Mouse (Mus musculus): ENCODE data around the gene Magoh. TPM values are rescaled to one million over a fixed set of nuclear protein-coding genes. Genes with fewer than 3 reads are reported as not detected.

Gene Magoh
- polyA plus RNA-seq, 1 experiment from 2014 or later = 88.9 TPM

- no peaks in the 10 kb centered on the region for H3K9me3 ChIP-seq (replicated peaks)
- peak within 1 kb of the TSS; percentile 76 for H3K4me3 ChIP-seq
- H3K4me2 ChIP-seq = peak within 1 kb of the TSS; percentile 84
- peak within 1 kb of the TSS; percentile 93 for H3K27ac ChIP-seq
- peak within 1 kb of the TSS; percentile 71 for H3K9ac ChIP-seq
- peak; percentile 93 for ATAC-seq (replicated peaks; ENCODE audit: insufficient number of reproducible peaks, insufficient read depth, low FRiP score, low read depth)
- WGBS = under 1% methylated on average over 47 of the region's 48 CpGs
- H3K36me3 ChIP-seq = peaks cover 50% of the 10 kb centered on the region
- H3K27me3 ChIP-seq = no peaks in the 10 kb centered on the region
- H3K4me1 ChIP-seq (replicated peaks) = peaks cover 14% of the 10 kb centered on the region
Measured at GRCm38 (mm10) chr4:107889731-107890432, 10.3 kb downstream of the Magoh start, which contains the start of gene 0610037L13Rik. 0610037L13Rik (plus strand) TSS chr4:107889813.

- no peak overlapping the region for H3K9ac ChIP-seq
- no peaks in the 10 kb centered on the region for H3K27me3 ChIP-seq
- WGBS = 76% methylated on average over 2 of the region's 2 CpGs
- ATAC-seq (replicated peaks; ENCODE audit: insufficient number of reproducible peaks, insufficient read depth, low FRiP score, low read depth) = no peak
- no peak overlapping the region for H3K4me2 ChIP-seq
- H3K27ac ChIP-seq = no peak overlapping the region
- H3K9me3 ChIP-seq (replicated peaks) = no peaks in the 10 kb centered on the region
- no peak overlapping the region for H3K4me3 ChIP-seq
- peaks cover 56% of the 10 kb centered on the region for H3K36me3 ChIP-seq
- H3K4me1 ChIP-seq (replicated peaks) = peaks cover 14% of the 10 kb centered on the region
Measured at GRCm38 (mm10) chr4:107892663-107893062, 13.1 kb downstream of the Magoh start.

GRCm38 (mm10) chr4:107899211-107899927, 19.8 kb downstream of the Magoh start:
- Histone ChIP-seq H3K9me3 (replicated peaks) (no peaks in the 10 kb centered on the region), H3K36me3 (peaks cover 50% of the 10 kb centered on the region), H3K9ac (no peak overlapping the region), H3K4me2 (no peak overlapping the region), H3K4me1 (replicated peaks) (no peaks in the 10 kb centered on the region), H3K27me3 (no peaks in the 10 kb centered on the region), H3K27ac (no peak overlapping the region), H3K4me3 (no peak overlapping the region)
- ATAC-seq (replicated peaks; ENCODE audit: insufficient number of reproducible peaks, insufficient read depth, low FRiP score, low read depth) = no peak
- WGBS = 86% methylated on average over 5 of the region's 5 CpGs

GRCm38 (mm10) chr4:107900206-107900605, 20.7 kb downstream of the Magoh start:
- 87% methylated on average over 3 of the region's 3 CpGs for WGBS
- ATAC-seq (replicated peaks; ENCODE audit: insufficient number of reproducible peaks, insufficient read depth, low FRiP score, low read depth) = no peak
- Histone ChIP-seq H3K36me3 (peaks cover 45% of the 10 kb centered on the region), H3K4me1 (replicated peaks) (no peaks in the 10 kb centered on the region), H3K4me2 (no peak overlapping the region), H3K27me3 (no peaks in the 10 kb centered on the region), H3K9me3 (replicated peaks) (no peaks in the 10 kb centered on the region), H3K4me3 (no peak overlapping the region), H3K27ac (no peak overlapping the region), H3K9ac (no peak overlapping the region)

GRCm38 (mm10) chr4:107904252-107904651, 24.7 kb downstream of the Magoh start:
- Histone ChIP-seq H3K27ac (no peak overlapping the region), H3K4me1 (replicated peaks) (no peaks in the 10 kb centered on the region), H3K4me3 (no peak overlapping the region), H3K27me3 (no peaks in the 10 kb centered on the region), H3K9ac (no peak overlapping the region), H3K9me3 (replicated peaks) (no peaks in the 10 kb centered on the region), H3K4me2 (no peak overlapping the region), H3K36me3 (peaks cover 11% of the 10 kb centered on the region; the same call in 1 of the 2 replicates)
- 78% methylated on average over 10 of the region's 10 CpGs for WGBS
- ATAC-seq (replicated peaks; ENCODE audit: insufficient number of reproducible peaks, insufficient read depth, low FRiP score, low read depth) = no peak

GRCm38 (mm10) chr4:107906561-107906960, 27.0 kb downstream of the Magoh start:
- H3K9ac ChIP-seq = no peak overlapping the region

GRCm38 (mm10) chr4:107910020-107910419, 30.5 kb downstream of the Magoh start:
- no peak overlapping the region for H3K27ac ChIP-seq
- H3K9ac ChIP-seq = no peak overlapping the region
- H3K36me3 ChIP-seq = peaks cover 29% of the 10 kb centered on the region
- no peaks in the 10 kb centered on the region for H3K9me3 ChIP-seq (replicated peaks)
- no peak overlapping the region for H3K4me3 ChIP-seq
- no peaks in the 10 kb centered on the region for H3K27me3 ChIP-seq
- no peak for ATAC-seq (replicated peaks; ENCODE audit: insufficient number of reproducible peaks, insufficient read depth, low FRiP score, low read depth)
- 85% methylated on average over 4 of the region's 4 CpGs for WGBS
- no peak overlapping the region for H3K4me2 ChIP-seq
- H3K4me1 ChIP-seq (replicated peaks) = no peaks in the 10 kb centered on the region

More at GRCm38 (mm10) chr4:107906561-107906960, 27.0 kb downstream of the Magoh start:
- no peak overlapping the region for H3K4me3 ChIP-seq
- no peak overlapping the region for H3K27ac ChIP-seq
- no peak for ATAC-seq (replicated peaks; ENCODE audit: insufficient number of reproducible peaks, insufficient read depth, low FRiP score, low read depth)
- H3K36me3 ChIP-seq = peaks cover 17% of the 10 kb centered on the region
- H3K4me1 ChIP-seq (replicated peaks) = no peaks in the 10 kb centered on the region
- WGBS = 85% methylated on average over 9 of the region's 9 CpGs
- H3K9me3 ChIP-seq (replicated peaks) = no peaks in the 10 kb centered on the region
- no peak overlapping the region for H3K4me2 ChIP-seq
- no peaks in the 10 kb centered on the region for H3K27me3 ChIP-seq

GRCm38 (mm10) chr4:107920336-107920735, 40.8 kb downstream of the Magoh start:
- 65% methylated on average over 2 of the region's 2 CpGs for WGBS
- Histone ChIP-seq H3K27ac (no peak overlapping the region), H3K4me2 (no peak overlapping the region), H3K36me3 (no peaks in the 10 kb centered on the region), H3K9ac (no peak overlapping the region), H3K27me3 (no peaks in the 10 kb centered on the region), H3K4me3 (no peak overlapping the region), H3K4me1 (replicated peaks) (peaks cover 21% of the 10 kb centered on the region), H3K9me3 (replicated peaks) (no peaks in the 10 kb centered on the region)
- ATAC-seq (replicated peaks; ENCODE audit: insufficient number of reproducible peaks, insufficient read depth, low FRiP score, low read depth) = no peak

GRCm38 (mm10) chr4:107921152-107921695, 41.7 kb downstream of the Magoh start:
- Histone ChIP-seq H3K9me3 (replicated peaks) (no peaks in the 10 kb centered on the region), H3K27me3 (no peaks in the 10 kb centered on the region), H3K4me2 (peak overlapping the region; percentile 11; the same call in 1 of the 2 replicates), H3K9ac (no peak overlapping the region), H3K27ac (peak overlapping the region; percentile 76), H3K36me3 (no peaks in the 10 kb centered on the region), H3K4me1 (replicated peaks) (peaks cover 21% of the 10 kb centered on the region), H3K4me3 (no peak overlapping the region)
- no peak for ATAC-seq (replicated peaks; ENCODE audit: insufficient number of reproducible peaks, insufficient read depth, low FRiP score, low read depth)
- 48% methylated on average over 8 of the region's 8 CpGs for WGBS

GRCm38 (mm10) chr4:107921952-107922351, 42.4 kb downstream of the Magoh start:
- no peak for ATAC-seq (replicated peaks; ENCODE audit: insufficient number of reproducible peaks, insufficient read depth, low FRiP score, low read depth)
- Histone ChIP-seq H3K27ac (peak overlapping the region; percentile 76), H3K4me3 (peak overlapping the region; percentile 80; the same call in 1 of the 2 replicates), H3K4me2 (peak overlapping the region; percentile 81), H3K36me3 (no peaks in the 10 kb centered on the region), H3K4me1 (replicated peaks) (peaks cover 21% of the 10 kb centered on the region), H3K9ac (no peak overlapping the region), H3K9me3 (replicated peaks) (no peaks in the 10 kb centered on the region), H3K27me3 (no peaks in the 10 kb centered on the region)
- 51% methylated on average over 4 of the region's 4 CpGs for WGBS

GRCm38 (mm10) chr4:107923145-107923802, 43.7 kb downstream of the Magoh start, which contains the start of gene Cpt2:
Cpt2 (minus strand) TSS chr4:107923610.
- Histone ChIP-seq H3K27me3 (no peaks in the 10 kb centered on the region), H3K4me2 (peak within 1 kb of the TSS; percentile 81), H3K9me3 (replicated peaks) (no peaks in the 10 kb centered on the region), H3K4me1 (replicated peaks) (peaks cover 21% of the 10 kb centered on the region), H3K9ac (peak within 1 kb of the TSS; percentile 84), H3K4me3 (peak within 1 kb of the TSS; percentile 80), H3K36me3 (no peaks in the 10 kb centered on the region), H3K27ac (peak within 1 kb of the TSS; percentile 76)
- WGBS = 1% methylated on average over 38 of the region's 38 CpGs
- peak; percentile 95 for ATAC-seq (replicated peaks; ENCODE audit: insufficient number of reproducible peaks, insufficient read depth, low FRiP score, low read depth)

All from heart, embryonic 15.5 days (tissue).